ENCODE assay signal across 9 mouse cellular contexts in genomic region chr7:90132322-90132721, GRCm38 (mm10). TPM values are rescaled to one million over a fixed set of nuclear protein-coding genes. Genes with fewer than 3 reads are reported as not detected.
DNase-seq lines count a peak whose midpoint lies in the region; ATAC-seq lines count a peak whose summit lies in the region.
"Had no signal": no experiment of that assay in that cellular context is flagged by ENCODE, and none has a peak within 500 bp of the region (broad histone marks: within the 10 kb centered on the region; RNA-seq: fewer than 3 reads in every experiment).

No protein-coding gene starts in this region.

- peak overlapping the region; percentile 98 for H3K9ac ChIP-seq in kidney, embryonic 16.5 days (replicated peaks; ENCODE audit: low read length)
- H3K9ac ChIP-seq in hindbrain, embryonic 16.5 days (ENCODE audit: low read depth, low read length): peak overlapping the region; percentile 100
- peak overlapping the region; percentile 98; the same call in 1 of the 2 replicates for H3K9ac ChIP-seq in midbrain, embryonic 16.5 days (ENCODE audit: low read depth, low read length)

- DNase-seq in kidney, postnatal 10 days: no peak
- no peak for DNase-seq in ovary, postnatal 10 days (ENCODE audit: low spot score)
- DNase-seq in thymus, postnatal 14 days: no peak
- no peak for DNase-seq in gastrocnemius, postnatal 4 days (ENCODE audit: low spot score in 2 of 2)
- DNase-seq: layer of hippocampus, adult 9-11 months had no signal

- no peaks in the 10 kb centered on the region for H3K27me3 ChIP-seq in kidney, embryonic 16.5 days (ENCODE audit: insufficient read depth, low read length)
- H3K27me3 ChIP-seq in hindbrain, embryonic 16.5 days (replicated peaks; ENCODE audit: control insufficient read depth, insufficient read depth, low read length): no peaks in the 10 kb centered on the region
- no peaks in the 10 kb centered on the region for H3K27me3 ChIP-seq in midbrain, embryonic 16.5 days (ENCODE audit: control insufficient read depth, insufficient read depth, low read depth, low read length)

- peaks cover 20% of the 10 kb centered on the region for H3K4me1 ChIP-seq in kidney, embryonic 16.5 days (ENCODE audit: insufficient read depth, low read length)
- H3K4me1 ChIP-seq in brown adipose tissue, adult 24 weeks (ENCODE audit: control insufficient read depth, insufficient read depth, insufficient read length, low read length): peaks cover 6% of the 10 kb centered on the region
- H3K4me1 ChIP-seq in hindbrain, embryonic 16.5 days (ENCODE audit: control insufficient read depth, insufficient read depth, low read depth, low read length): peaks cover 4% of the 10 kb centered on the region
- peaks cover 22% of the 10 kb centered on the region for H3K4me1 ChIP-seq in midbrain, embryonic 16.5 days (ENCODE audit: control insufficient read depth, insufficient read depth, low read length)

- no peaks in the 10 kb centered on the region for H3K36me3 ChIP-seq in kidney, embryonic 16.5 days (ENCODE audit: insufficient read depth, low read length)
- no peaks in the 10 kb centered on the region for H3K36me3 ChIP-seq in hindbrain, embryonic 16.5 days (ENCODE audit: control insufficient read depth, insufficient read depth, low read length)
- H3K36me3 ChIP-seq in midbrain, embryonic 16.5 days (ENCODE audit: control insufficient read depth, insufficient read depth, low read length): no peaks in the 10 kb centered on the region

- 52% methylated on average over 3 of the region's 3 CpGs for WGBS in kidney, embryonic 16.5 days
- WGBS in hindbrain, embryonic 16.5 days: 61% methylated on average over 3 of the region's 3 CpGs
- 71% methylated on average over 3 of the region's 3 CpGs for WGBS in midbrain, embryonic 16.5 days

- H3K9me3 ChIP-seq in kidney, embryonic 16.5 days (ENCODE audit: low read length): no peaks in the 10 kb centered on the region
- H3K9me3 ChIP-seq in hindbrain, embryonic 16.5 days (ENCODE audit: control insufficient read depth, low read length): no peaks in the 10 kb centered on the region
- H3K9me3 ChIP-seq in midbrain, embryonic 16.5 days (replicated peaks; ENCODE audit: control insufficient read depth, low read length, poor library complexity, severe bottlenecking): no peaks in the 10 kb centered on the region

- H3K4me3 ChIP-seq in kidney, embryonic 16.5 days (ENCODE audit: low read length): peak overlapping the region; percentile 94
- peak overlapping the region; percentile 97 for H3K4me3 ChIP-seq in brown adipose tissue, adult 24 weeks (ENCODE audit: insufficient read depth, low read depth, low read length)
- peak overlapping the region; percentile 95 for H3K4me3 ChIP-seq in hindbrain, embryonic 16.5 days (ENCODE audit: low read length)
- H3K4me3 ChIP-seq in midbrain, embryonic 16.5 days (ENCODE audit: low read depth, low read length): peak overlapping the region; percentile 92

- peak overlapping the region; percentile 100 for H3K27ac ChIP-seq in kidney, embryonic 16.5 days (ENCODE audit: low read length)
- peak overlapping the region; percentile 100 for H3K27ac ChIP-seq in brown adipose tissue, adult 24 weeks (replicated peaks; ENCODE audit: low read depth, low read length)
- H3K27ac ChIP-seq in hindbrain, embryonic 16.5 days (ENCODE audit: low read depth, low read length): no peak overlapping the region
- H3K27ac ChIP-seq in midbrain, embryonic 16.5 days (ENCODE audit: low read length): no peak overlapping the region

- ATAC-seq in kidney, embryonic 16.5 days (ENCODE audit: low FRiP score, low TSS enrichment): no peak
- no peak for ATAC-seq in hindbrain, embryonic 16.5 days
- no peak for ATAC-seq in midbrain, embryonic 16.5 days

- peak overlapping the region; percentile 75 for H3K4me2 ChIP-seq in kidney, embryonic 16.5 days (replicated peaks; ENCODE audit: low read depth, low read length)
- peak overlapping the region; percentile 89 for H3K4me2 ChIP-seq in hindbrain, embryonic 16.5 days (ENCODE audit: low read length)
- H3K4me2 ChIP-seq in midbrain, embryonic 16.5 days (ENCODE audit: low read length): peak overlapping the region; percentile 75

RNA-seq across cellular contexts. Expression of gene Picalm, which starts 2.3 kb away (rescaled TPM):
- polyA plus RNA-seq in kidney, embryonic 16.5 days (2015; fragmentation: Nextera tagmentation; extraction: Ambion mirVana): 34.7 and 39.9 TPM in 2 replicates
- polyA plus RNA-seq in brown adipose tissue, adult 24 weeks (2012; ENCODE audit: insufficient read depth, insufficient read length, missing spikeins): 125 and 126 TPM in 2 replicates
- polyA plus RNA-seq in hindbrain, embryonic 16.5 days (2015; fragmentation: Nextera tagmentation; extraction: Ambion mirVana): 34.4 and 35.6 TPM in 2 replicates
- 38.9 and 45.5 TPM in 2 replicates for polyA plus RNA-seq in midbrain, embryonic 16.5 days (2015; fragmentation: Nextera tagmentation; extraction: Ambion mirVana)
- total RNA-seq in gastrocnemius, postnatal 4 days (2021): 100 to 1,000 TPM; 168 to 206 TPM

Comparison
In these comparisons a context has a peak if more than half of its experiments do, and no peak if none do; other contexts are left out.
1. H3K27ac ChIP-seq: peak in kidney, embryonic 16.5 days (single experiment) and brown adipose tissue, adult 24 weeks (single experiment); none in hindbrain, embryonic 16.5 days (single experiment) and midbrain, embryonic 16.5 days (single experiment).
2. Peak in every context shown above with its lines, with median percentiles within 50 percentile points of each other: H3K4me2 ChIP-seq, H3K4me3 ChIP-seq and H3K9ac ChIP-seq.